Mouse (Mus musculus): ENCODE results near the gene Cblb. TPM values are rescaled to one million over a fixed set of nuclear protein-coding genes. Genes with fewer than 3 reads are reported as not detected.

The Cblb gene
- polyA plus RNA-seq, 1 experiment from 2014 or later = 1.2 TPM

GRCm38 (mm10) chr16:52134631-52135227 lies 103.7 kb downstream of the Cblb start:
- H3K4me2 ChIP-seq = no peak overlapping the region
- H3K27me3 ChIP-seq = no peaks in the 10 kb centered on the region
- H3K4me3 ChIP-seq (replicated peaks) = no peak overlapping the region
- no peak overlapping the region for H3K27ac ChIP-seq
- H3K4me1 ChIP-seq (replicated peaks) = no peaks in the 10 kb centered on the region
- H3K9ac ChIP-seq = no peak overlapping the region
- DNase-seq (no peak), ATAC-seq (ENCODE audit: low read depth) (no peak)
- WGBS (ENCODE audit: insufficient replicate concordance) = 63% methylated on average over 11 of the region's 11 CpGs
- H3K36me3 ChIP-seq = no peaks in the 10 kb centered on the region
- H3K9me3 ChIP-seq (replicated peaks) = no peaks in the 10 kb centered on the region

DNA sequence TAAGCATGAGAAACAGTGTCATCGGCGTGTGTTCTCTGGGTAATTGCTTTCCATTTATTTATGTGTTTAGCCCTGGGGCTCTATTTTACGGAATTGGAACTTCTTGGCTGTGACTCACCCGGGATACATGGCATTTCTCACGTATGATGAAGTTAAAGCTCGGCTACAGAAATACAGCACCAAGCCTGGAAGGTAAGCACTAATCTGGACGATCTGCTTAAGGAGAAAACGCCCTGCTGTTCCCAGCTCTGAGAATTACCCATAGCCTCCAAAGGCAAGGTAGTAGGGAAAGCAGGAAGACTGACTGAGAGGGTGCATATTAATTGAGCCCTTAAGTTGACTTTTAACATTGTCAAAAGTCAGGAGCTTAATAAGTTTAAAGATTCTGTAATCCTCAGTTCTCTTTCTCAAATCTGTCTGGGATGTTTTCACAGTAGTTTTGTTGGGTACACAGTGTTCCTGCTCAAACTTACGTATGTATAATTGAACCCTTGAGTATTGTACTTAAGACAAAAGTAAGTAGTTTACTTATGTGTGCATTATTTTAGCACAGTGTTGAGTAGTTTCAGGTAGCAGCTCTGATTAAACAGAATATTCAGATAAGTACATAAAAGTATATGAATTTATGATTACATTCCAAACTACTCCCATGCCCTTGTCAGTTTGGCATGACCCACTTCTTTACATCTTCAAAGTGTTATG lies 104.8 kb downstream of the Cblb start:
- Histone ChIP-seq H3K27ac (no peak overlapping the region), H3K4me3 (replicated peaks) (no peak overlapping the region), H3K36me3 (no peaks in the 10 kb centered on the region), H3K9ac (no peak overlapping the region), H3K4me1 (replicated peaks) (no peaks in the 10 kb centered on the region), H3K27me3 (no peaks in the 10 kb centered on the region), H3K9me3 (replicated peaks) (no peaks in the 10 kb centered on the region), H3K4me2 (no peak overlapping the region)
- DNase-seq (no peak), ATAC-seq (ENCODE audit: low read depth) (no peak)
- 79% methylated on average over 9 of the region's 9 CpGs for WGBS (ENCODE audit: insufficient replicate concordance)

- Histone ChIP-seq H3K9ac (no peak overlapping the region), H3K4me1 (replicated peaks) (no peaks in the 10 kb centered on the region), H3K27ac (no peak overlapping the region), H3K9me3 (replicated peaks) (no peaks in the 10 kb centered on the region), H3K4me2 (no peak overlapping the region), H3K4me3 (replicated peaks) (no peak overlapping the region), H3K36me3 (0 out of 2 replicates have a peak, but pooled peaks cover 8% of the 10 kb centered on the region), H3K27me3 (no peaks in the 10 kb centered on the region)
- 76% methylated on average over 13 of the region's 13 CpGs for WGBS (ENCODE audit: insufficient replicate concordance)
- DNase-seq (no peak), ATAC-seq (ENCODE audit: low read depth) (no peak)
These were observed 112.1 kb downstream of the Cblb start for GRCm38 (mm10) chr16:52143101-52143500.

- Histone ChIP-seq H3K27me3 (no peaks in the 10 kb centered on the region), H3K9me3 (replicated peaks) (no peaks in the 10 kb centered on the region), H3K27ac (no peak overlapping the region), H3K4me3 (replicated peaks) (no peak overlapping the region), H3K4me2 (no peak overlapping the region), H3K4me1 (replicated peaks) (no peaks in the 10 kb centered on the region), H3K9ac (no peak overlapping the region), H3K36me3 (0 out of 2 replicates have a peak, but pooled peaks cover 8% of the 10 kb centered on the region)
- DNase-seq = no peak
- WGBS (ENCODE audit: insufficient replicate concordance) = 75% methylated on average over 3 of the region's 3 CpGs
- ATAC-seq (ENCODE audit: low read depth) = no peak
These were observed 112.8 kb downstream of the Cblb start for GRCm38 (mm10) chr16:52143818-52144217.

DNA sequence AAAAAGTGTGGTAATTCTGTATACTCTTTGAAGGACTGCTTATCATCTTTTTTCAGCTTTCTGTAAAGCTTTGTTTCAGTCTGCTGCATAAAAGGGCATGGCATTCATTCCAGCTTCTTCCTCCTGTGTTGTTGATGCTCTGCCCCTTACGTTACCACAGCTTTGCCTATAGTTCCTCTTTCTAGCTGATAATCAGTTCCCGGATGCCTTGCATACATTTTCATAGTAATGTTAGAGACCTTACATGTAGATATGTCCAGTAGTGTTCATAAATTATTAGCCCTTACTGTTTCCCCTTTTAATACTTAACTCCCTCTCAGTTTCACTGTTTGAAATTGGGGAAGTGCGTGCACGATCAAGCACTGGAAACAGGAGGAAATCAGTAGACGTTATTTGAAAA lies 113.8 kb downstream of the Cblb start:
- Histone ChIP-seq H3K36me3 (0 out of 2 replicates have a peak, but pooled peaks cover 8% of the 10 kb centered on the region), H3K4me1 (replicated peaks) (no peaks in the 10 kb centered on the region), H3K9me3 (replicated peaks) (no peaks in the 10 kb centered on the region), H3K4me2 (no peak overlapping the region), H3K4me3 (replicated peaks) (no peak overlapping the region), H3K27ac (no peak overlapping the region), H3K27me3 (no peaks in the 10 kb centered on the region), H3K9ac (no peak overlapping the region)
- ATAC-seq (ENCODE audit: low read depth) = no peak
- DNase-seq = no peak
- 47% methylated on average over 5 of the region's 5 CpGs for WGBS (ENCODE audit: insufficient replicate concordance)

- 73% methylated on average over 4 of the region's 4 CpGs for WGBS (ENCODE audit: insufficient replicate concordance)
- H3K4me1 ChIP-seq (replicated peaks) = no peaks in the 10 kb centered on the region
- no peak overlapping the region for H3K27ac ChIP-seq
- H3K4me2 ChIP-seq = no peak overlapping the region
- H3K9me3 ChIP-seq (replicated peaks) = no peaks in the 10 kb centered on the region
- no peak overlapping the region for H3K4me3 ChIP-seq (replicated peaks)
- 0 out of 2 replicates have a peak, but pooled peaks cover 8% of the 10 kb centered on the region for H3K36me3 ChIP-seq
- ATAC-seq (ENCODE audit: low read depth) = no peak
- H3K27me3 ChIP-seq = no peaks in the 10 kb centered on the region
- DNase-seq = no peak
- H3K9ac ChIP-seq = no peak overlapping the region
These were observed 114.5 kb downstream of the Cblb start for GRCm38 (mm10) chr16:52145552-52145951.

DNA sequence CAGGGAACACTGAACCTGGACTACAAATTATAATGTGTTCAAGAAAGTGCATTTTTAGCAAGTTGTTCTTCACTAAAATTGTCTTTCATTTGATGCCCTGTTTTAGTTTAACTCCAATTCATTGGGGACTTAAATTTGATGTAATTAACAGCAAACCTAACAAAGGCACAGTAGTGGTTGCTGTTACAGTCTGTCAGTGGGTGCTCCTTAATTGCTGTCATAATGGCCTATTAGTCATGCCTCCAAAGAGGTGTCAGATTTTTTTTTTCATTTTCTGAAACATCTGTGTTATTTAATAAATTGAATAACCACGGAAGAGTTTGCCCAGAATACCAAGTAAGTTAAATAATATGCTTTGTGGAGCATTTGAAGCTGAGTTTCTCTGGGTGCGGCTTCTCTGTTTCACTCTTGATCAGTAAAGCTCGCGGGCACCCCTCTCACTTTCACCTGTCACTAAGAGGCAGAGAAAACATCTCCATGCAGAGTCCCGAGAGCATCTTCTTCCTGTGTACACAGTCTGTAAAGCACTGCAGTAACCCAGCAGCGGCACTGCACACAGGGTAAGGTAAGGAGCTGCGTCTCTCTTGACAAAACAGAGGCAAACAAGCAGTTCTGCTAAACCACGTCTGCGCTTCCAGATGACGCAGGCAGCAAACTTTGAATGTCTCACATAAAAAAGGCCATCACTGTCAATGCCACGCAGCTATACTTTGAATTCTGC lies 116.1 kb downstream of the Cblb start:
- no peaks in the 10 kb centered on the region for H3K9me3 ChIP-seq (replicated peaks)
- no peak for ATAC-seq (ENCODE audit: low read depth)
- H3K27me3 ChIP-seq = no peaks in the 10 kb centered on the region
- 0 out of 2 replicates have a peak, but pooled peaks cover 8% of the 10 kb centered on the region for H3K36me3 ChIP-seq
- H3K4me3 ChIP-seq (replicated peaks) = no peak overlapping the region
- no peak overlapping the region for H3K4me2 ChIP-seq
- H3K4me1 ChIP-seq (replicated peaks) = no peaks in the 10 kb centered on the region
- no peak overlapping the region for H3K9ac ChIP-seq
- 80% methylated on average over 11 of the region's 11 CpGs for WGBS (ENCODE audit: insufficient replicate concordance)
- no peak for DNase-seq
- H3K27ac ChIP-seq = no peak overlapping the region

DNA sequence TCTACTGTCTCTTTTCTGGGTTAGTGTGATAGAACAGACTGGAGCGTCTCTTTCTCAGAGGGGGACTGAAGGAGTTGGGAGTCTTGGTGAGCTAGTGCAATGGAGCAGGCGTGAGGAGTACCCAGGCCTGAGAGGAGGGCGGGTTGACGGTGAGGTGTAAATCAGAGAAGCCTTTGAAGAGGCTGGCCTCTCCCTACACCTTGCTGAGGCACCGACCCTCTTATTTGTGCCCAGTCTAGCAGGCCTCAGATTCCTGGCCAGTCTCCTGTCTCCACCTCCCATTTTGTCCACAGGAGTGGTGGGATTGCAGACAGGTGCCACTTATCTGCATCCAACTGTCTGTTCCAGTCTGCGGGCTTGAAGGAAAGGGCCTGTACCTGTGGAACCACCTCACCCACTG lies 117.0 kb downstream of the Cblb start:
- H3K27ac ChIP-seq = no peak overlapping the region
- H3K36me3 ChIP-seq = 0 out of 2 replicates have a peak, but pooled peaks cover 3% of the 10 kb centered on the region
- H3K9me3 ChIP-seq (replicated peaks) = no peaks in the 10 kb centered on the region
- no peak overlapping the region for H3K4me3 ChIP-seq (replicated peaks)
- H3K4me1 ChIP-seq (replicated peaks) = no peaks in the 10 kb centered on the region
- no peaks in the 10 kb centered on the region for H3K27me3 ChIP-seq
- DNase-seq = no peak
- H3K9ac ChIP-seq = no peak overlapping the region
- no peak overlapping the region for H3K4me2 ChIP-seq
- WGBS (ENCODE audit: insufficient replicate concordance) = 69% methylated on average over 6 of the region's 6 CpGs
- ATAC-seq (ENCODE audit: low read depth) = no peak

DNA sequence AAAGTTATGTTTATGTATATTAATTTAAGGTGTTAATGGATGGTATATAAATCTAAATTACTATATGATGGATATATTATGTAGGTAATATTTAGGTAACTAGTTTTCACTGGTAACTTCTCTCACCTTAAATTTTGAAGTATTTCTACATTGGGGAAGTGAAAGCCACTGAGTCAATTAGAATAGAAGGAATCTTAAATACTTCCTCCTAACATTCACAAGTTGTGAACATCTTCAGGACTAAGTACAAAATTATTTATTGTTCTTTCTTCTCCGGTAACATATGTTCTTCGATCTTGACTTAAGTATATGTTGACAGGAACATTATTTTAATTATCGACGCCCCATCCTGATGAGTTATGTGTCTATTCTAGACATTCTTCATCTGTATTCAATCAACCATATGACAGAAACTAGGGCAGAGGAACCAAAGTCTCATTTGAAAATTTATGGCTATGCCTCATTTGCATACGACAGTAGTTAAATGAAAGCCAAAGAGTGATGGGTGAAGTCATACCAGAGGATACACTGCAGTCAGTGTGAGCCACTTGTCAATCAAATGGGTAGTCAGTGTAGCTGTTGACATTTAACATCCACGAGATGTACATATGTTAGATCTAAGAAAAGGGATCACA lies 118.2 kb downstream of the Cblb start:
- Histone ChIP-seq H3K27me3 (no peaks in the 10 kb centered on the region), H3K4me1 (replicated peaks) (no peaks in the 10 kb centered on the region), H3K27ac (no peak overlapping the region), H3K9ac (no peak overlapping the region), H3K9me3 (replicated peaks) (no peaks in the 10 kb centered on the region), H3K36me3 (no peaks in the 10 kb centered on the region), H3K4me3 (replicated peaks) (no peak overlapping the region), H3K4me2 (no peak overlapping the region)
- 75% methylated on average over 6 of the region's 6 CpGs for WGBS (ENCODE audit: insufficient replicate concordance)
- DNase-seq (no peak), ATAC-seq (ENCODE audit: low read depth) (no peak)

- ATAC-seq (ENCODE audit: low read depth) (no peak), DNase-seq (no peak)
- H3K4me2 ChIP-seq = no peak overlapping the region
- 79% methylated on average over 5 of the region's 5 CpGs for WGBS (ENCODE audit: insufficient replicate concordance)
- H3K4me1 ChIP-seq (replicated peaks) = no peaks in the 10 kb centered on the region
- H3K9me3 ChIP-seq (replicated peaks) = no peaks in the 10 kb centered on the region
- H3K36me3 ChIP-seq = no peaks in the 10 kb centered on the region
- no peak overlapping the region for H3K4me3 ChIP-seq (replicated peaks)
- H3K27me3 ChIP-seq = no peaks in the 10 kb centered on the region
- no peak overlapping the region for H3K9ac ChIP-seq
- H3K27ac ChIP-seq = no peak overlapping the region
These were observed 124.1 kb downstream of the Cblb start for GRCm38 (mm10) chr16:52155030-52155696.

Data from liver, embryonic 13.5 days (tissue).